Mouse (Mus musculus): ENCODE measurements at regions not wholly inside any gene's neighbourhood (a gene's known extent, or its start where the extent isn't known, plus 50 kb on each side); places are given as distances from the start of the nearest gene placed in this dataset.
A peak's percentile ranks its signal among the peaks of the same experiment; 100 is the strongest.

GRCm38 (mm10) chr13:44300611-44301010 is 428.7 kb upstream of the Jarid2 start:
- Histone ChIP-seq H3K27ac (no peak overlapping the region), H3K27me3 (ENCODE audit: insufficient read depth, low read length) (no peaks in the 10 kb centered on the region), H3K36me3 (ENCODE audit: insufficient read depth, low read length) (no peaks in the 10 kb centered on the region), H3K4me1 (replicated peaks; ENCODE audit: insufficient read depth, low read length) (no peaks in the 10 kb centered on the region), H3K9ac (ENCODE audit: low read depth, low read length) (no peak overlapping the region), H3K4me2 (ENCODE audit: low read length) (no peak overlapping the region), H3K9me3 (replicated peaks; ENCODE audit: low read length) (no peaks in the 10 kb centered on the region), H3K4me3 (replicated peaks; ENCODE audit: low read depth, low read length) (no peak overlapping the region)
- DNase-seq (ENCODE audit: low spot score) = no peak
- no peak for ATAC-seq (replicated peaks; ENCODE audit: low FRiP score, low read depth)
- TF ChIP-seq CTCF (IDR thresholded peaks at IDR 0.05; ENCODE audit: low read depth) = no peak
- 84% methylated on average over 10 of the region's 10 CpGs for WGBS

GRCm38 (mm10) chr13:44301215-44301614 is 428.1 kb upstream of the Jarid2 start:
- no peaks in the 10 kb centered on the region for H3K4me1 ChIP-seq (replicated peaks; ENCODE audit: insufficient read depth, low read length)
- H3K9me3 ChIP-seq (replicated peaks; ENCODE audit: low read length) = no peaks in the 10 kb centered on the region
- WGBS = 86% methylated on average over 7 of the region's 7 CpGs
- no peak for DNase-seq (ENCODE audit: low spot score)
- H3K36me3 ChIP-seq (ENCODE audit: insufficient read depth, low read length) = no peaks in the 10 kb centered on the region
- ATAC-seq (replicated peaks; ENCODE audit: low FRiP score, low read depth) = no peak
- no peak overlapping the region for H3K9ac ChIP-seq (ENCODE audit: low read depth, low read length)
- no peaks in the 10 kb centered on the region for H3K27me3 ChIP-seq (ENCODE audit: insufficient read depth, low read length)
- TF ChIP-seq CTCF (IDR thresholded peaks at IDR 0.05; ENCODE audit: low read depth) = no peak
- no peak overlapping the region for H3K4me3 ChIP-seq (replicated peaks; ENCODE audit: low read depth, low read length)
- no peak overlapping the region for H3K27ac ChIP-seq
- H3K4me2 ChIP-seq (ENCODE audit: low read length) = no peak overlapping the region

DNA sequence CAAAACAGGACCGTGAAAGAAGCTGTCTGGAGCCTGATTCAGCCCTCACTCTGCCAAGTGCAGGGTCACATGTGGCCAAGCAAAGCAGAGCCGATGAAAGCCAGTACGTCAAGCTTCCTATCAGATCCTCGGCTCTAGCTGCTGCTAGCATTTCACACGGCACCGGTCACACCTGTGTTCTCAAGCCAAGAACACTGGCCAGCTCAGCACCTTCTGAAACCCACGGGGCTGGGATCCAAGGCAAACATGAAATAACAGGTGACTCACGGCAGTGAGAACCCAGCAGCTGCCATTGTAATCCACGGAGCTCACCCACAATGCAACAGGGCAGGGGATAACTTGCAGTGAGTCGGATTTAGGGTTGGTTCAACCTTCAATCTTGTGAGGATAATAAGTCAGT is 427.3 kb upstream of the Jarid2 start:
- ATAC-seq (replicated peaks; ENCODE audit: low FRiP score, low read depth) (no peak), DNase-seq (ENCODE audit: low spot score) (no peak)
- Histone ChIP-seq H3K27me3 (ENCODE audit: insufficient read depth, low read length) (no peaks in the 10 kb centered on the region), H3K36me3 (ENCODE audit: insufficient read depth, low read length) (no peaks in the 10 kb centered on the region), H3K4me2 (ENCODE audit: low read length) (no peak overlapping the region), H3K4me1 (replicated peaks; ENCODE audit: insufficient read depth, low read length) (no peaks in the 10 kb centered on the region), H3K9me3 (replicated peaks; ENCODE audit: low read length) (no peaks in the 10 kb centered on the region), H3K9ac (ENCODE audit: low read depth, low read length) (no peak overlapping the region), H3K27ac (no peak overlapping the region), H3K4me3 (replicated peaks; ENCODE audit: low read depth, low read length) (no peak overlapping the region)
- TF ChIP-seq CTCF (IDR thresholded peaks at IDR 0.05; ENCODE audit: low read depth) = no peak
- 39% methylated on average over 10 of the region's 10 CpGs for whole genome bisulfite sequencing

- Histone ChIP-seq H3K27me3 (ENCODE audit: insufficient read depth, low read length) (no peaks in the 10 kb centered on the region), H3K9ac (ENCODE audit: low read depth, low read length) (no peak overlapping the region), H3K4me1 (replicated peaks; ENCODE audit: insufficient read depth, low read length) (no peaks in the 10 kb centered on the region), H3K4me3 (replicated peaks; ENCODE audit: low read depth, low read length) (no peak overlapping the region), H3K27ac (no peak overlapping the region), H3K4me2 (ENCODE audit: low read length) (no peak overlapping the region), H3K36me3 (ENCODE audit: insufficient read depth, low read length) (no peaks in the 10 kb centered on the region), H3K9me3 (replicated peaks; ENCODE audit: low read length) (no peaks in the 10 kb centered on the region; the same call in 1 of the 2 replicates)
- WGBS = 78% methylated on average over 9 of the region's 9 CpGs
- TF ChIP-seq CTCF (IDR thresholded peaks at IDR 0.05; ENCODE audit: low read depth) = peak; percentile 23; the same call in 1 of the 2 replicates
- no peak for DNase-seq (ENCODE audit: low spot score)
- ATAC-seq (replicated peaks; ENCODE audit: low FRiP score, low read depth) = no peak
These were observed 423.9 kb upstream of the Jarid2 start for GRCm38 (mm10) chr13:44305134-44305991.

DNA sequence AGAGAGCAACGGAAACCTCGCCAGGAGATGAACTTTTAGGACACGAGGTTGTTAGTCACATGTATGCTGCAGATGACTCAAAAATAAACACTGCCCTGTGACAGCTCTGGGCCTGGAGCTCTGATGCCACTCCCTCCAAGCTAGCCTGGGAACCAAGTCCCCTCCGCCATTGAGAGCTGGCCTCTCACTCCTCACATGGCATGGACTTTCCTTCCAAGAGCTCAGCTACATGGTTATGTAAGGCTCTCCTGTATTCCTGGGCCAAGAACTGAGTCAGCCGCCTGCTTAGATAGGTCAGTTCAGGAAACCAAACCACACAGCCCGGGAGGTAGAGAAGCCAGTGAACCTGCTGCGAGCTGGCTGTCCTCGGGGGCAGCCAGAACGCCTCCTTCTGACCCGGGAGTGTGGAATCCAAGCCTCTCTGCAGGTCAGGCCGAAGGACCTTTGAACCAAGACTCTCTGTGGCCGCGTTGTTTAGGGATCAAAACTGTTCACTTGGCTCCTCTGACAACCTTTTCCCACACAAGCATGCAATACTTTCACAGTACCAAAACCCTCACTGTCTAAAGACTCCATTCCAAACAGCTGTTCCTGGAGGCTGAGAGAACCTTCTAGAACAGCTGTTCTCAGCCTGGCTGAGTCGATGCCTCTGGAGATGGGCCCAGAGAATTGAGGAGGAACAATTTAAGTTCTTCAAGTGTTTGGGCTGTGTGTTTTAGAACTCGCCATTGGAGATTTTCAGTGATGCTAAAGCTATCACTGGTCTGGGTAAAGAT is 422.8 kb upstream of the Jarid2 start:
- TF ChIP-seq CTCF (IDR thresholded peaks at IDR 0.05; ENCODE audit: low read depth) = no peak
- ATAC-seq (replicated peaks; ENCODE audit: low FRiP score, low read depth) (0 out of 2 replicates have a peak, but pooled peaks have one; percentile 21), DNase-seq (ENCODE audit: low spot score) (no peak)
- no peaks in the 10 kb centered on the region; the same call in 1 of the 2 replicates for H3K9me3 ChIP-seq (replicated peaks; ENCODE audit: low read length)
- no peaks in the 10 kb centered on the region for H3K36me3 ChIP-seq (ENCODE audit: insufficient read depth, low read length)
- WGBS = 69% methylated on average over 15 of the region's 15 CpGs
- H3K27me3 ChIP-seq (ENCODE audit: insufficient read depth, low read length) = no peaks in the 10 kb centered on the region
- H3K27ac ChIP-seq = no peak overlapping the region
- H3K9ac ChIP-seq (ENCODE audit: low read depth, low read length) = no peak overlapping the region
- no peaks in the 10 kb centered on the region for H3K4me1 ChIP-seq (replicated peaks; ENCODE audit: insufficient read depth, low read length)
- no peak overlapping the region for H3K4me3 ChIP-seq (replicated peaks; ENCODE audit: low read depth, low read length)
- H3K4me2 ChIP-seq (ENCODE audit: low read length) = no peak overlapping the region

- no peak overlapping the region for H3K4me2 ChIP-seq (ENCODE audit: low read length)
- 86% methylated on average over 13 of the region's 13 CpGs for WGBS
- DNase-seq (ENCODE audit: low spot score) (no peak), ATAC-seq (replicated peaks; ENCODE audit: low FRiP score, low read depth) (no peak)
- TF ChIP-seq CTCF (IDR thresholded peaks at IDR 0.05; ENCODE audit: low read depth) = no peak
- H3K9me3 ChIP-seq (replicated peaks; ENCODE audit: low read length) = no peaks in the 10 kb centered on the region; the same call in 1 of the 2 replicates
- H3K4me1 ChIP-seq (replicated peaks; ENCODE audit: insufficient read depth, low read length) = no peaks in the 10 kb centered on the region
- H3K27ac ChIP-seq = no peak overlapping the region
- no peak overlapping the region for H3K9ac ChIP-seq (ENCODE audit: low read depth, low read length)
- no peaks in the 10 kb centered on the region for H3K27me3 ChIP-seq (ENCODE audit: insufficient read depth, low read length)
- no peaks in the 10 kb centered on the region for H3K36me3 ChIP-seq (ENCODE audit: insufficient read depth, low read length)
- H3K4me3 ChIP-seq (replicated peaks; ENCODE audit: low read depth, low read length) = no peak overlapping the region
These were observed 421.0 kb upstream of the Jarid2 start for GRCm38 (mm10) chr13:44308227-44308626.

Data from kidney, postnatal 0 days (tissue).